Mouse (Mus musculus): ENCODE measurements around the gene Dgkg. TPM values are rescaled to one million over a fixed set of nuclear protein-coding genes. Genes with fewer than 3 reads are reported as not detected.

Gene Dgkg
- polyA plus RNA-seq, 1 experiment from 2014 or later = 0.15 TPM

- no peaks in the 10 kb centered on the region for H3K9me3 ChIP-seq (replicated peaks; ENCODE audit: control insufficient read depth, low read length)
- no peak overlapping the region for H3K4me2 ChIP-seq (ENCODE audit: low read depth, low read length)
- no peak overlapping the region for H3K27ac ChIP-seq (replicated peaks; ENCODE audit: low read depth, low read length)
- H3K4me1 ChIP-seq (ENCODE audit: control insufficient read depth, insufficient read depth, low read length) = no peaks in the 10 kb centered on the region
- H3K9ac ChIP-seq (replicated peaks; ENCODE audit: low read length) = no peak overlapping the region
- H3K4me3 ChIP-seq (ENCODE audit: low read depth, low read length) = no peak overlapping the region
- WGBS = 86% methylated on average over 4 of the region's 4 CpGs
- H3K27me3 ChIP-seq (ENCODE audit: control insufficient read depth, insufficient read depth, low read length) = no peaks in the 10 kb centered on the region
- H3K36me3 ChIP-seq (replicated peaks; ENCODE audit: control insufficient read depth, insufficient read depth, low read depth, low read length) = no peaks in the 10 kb centered on the region
- ATAC-seq (replicated peaks; ENCODE audit: insufficient number of reproducible peaks, low FRiP score, low TSS enrichment, low read depth) (no peak), DNase-seq (ENCODE audit: low spot score) (no peak)
Measured at GRCm38 (mm10) chr16:22606989-22607388, 50.0 kb downstream of the Dgkg start.

GRCm38 (mm10) chr16:22602399-22602798 is 54.6 kb downstream of the Dgkg start:
- WGBS = 88% methylated on average over 9 of the region's 9 CpGs
- ATAC-seq (replicated peaks; ENCODE audit: insufficient number of reproducible peaks, low FRiP score, low TSS enrichment, low read depth) (no peak), DNase-seq (ENCODE audit: low spot score) (no peak)
- Histone ChIP-seq H3K4me1 (ENCODE audit: control insufficient read depth, insufficient read depth, low read length) (no peaks in the 10 kb centered on the region), H3K4me2 (ENCODE audit: low read depth, low read length) (no peak overlapping the region), H3K9ac (replicated peaks; ENCODE audit: low read length) (no peak overlapping the region), H3K4me3 (ENCODE audit: low read depth, low read length) (no peak overlapping the region), H3K36me3 (replicated peaks; ENCODE audit: control insufficient read depth, insufficient read depth, low read depth, low read length) (no peaks in the 10 kb centered on the region), H3K27ac (replicated peaks; ENCODE audit: low read depth, low read length) (no peak overlapping the region), H3K9me3 (replicated peaks; ENCODE audit: control insufficient read depth, low read length) (no peaks in the 10 kb centered on the region), H3K27me3 (ENCODE audit: control insufficient read depth, insufficient read depth, low read length) (no peaks in the 10 kb centered on the region)

DNA sequence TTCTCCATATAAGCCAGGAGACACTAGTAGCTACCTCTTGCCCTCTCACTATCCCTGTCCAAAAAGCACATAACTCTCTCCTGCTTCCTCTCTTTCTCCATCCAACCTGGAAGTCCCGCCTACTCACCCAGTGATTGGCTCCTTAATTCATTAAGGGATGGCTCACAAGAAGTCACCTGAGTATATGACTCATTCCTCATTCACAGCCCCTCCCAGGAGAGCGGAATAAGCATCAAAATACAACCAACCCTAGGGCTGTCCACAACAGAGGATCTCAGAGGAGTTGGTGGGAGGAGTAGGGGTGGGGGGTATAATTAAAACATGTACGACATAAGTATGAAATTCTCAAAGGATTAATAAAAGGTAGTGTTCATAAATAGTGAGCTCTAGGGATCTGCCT is 55.3 kb downstream of the Dgkg start:
- H3K4me1 ChIP-seq (ENCODE audit: control insufficient read depth, insufficient read depth, low read length) = no peaks in the 10 kb centered on the region
- H3K27me3 ChIP-seq (ENCODE audit: control insufficient read depth, insufficient read depth, low read length) = no peaks in the 10 kb centered on the region
- ATAC-seq (replicated peaks; ENCODE audit: insufficient number of reproducible peaks, low FRiP score, low TSS enrichment, low read depth) = no peak
- no peak overlapping the region for H3K4me2 ChIP-seq (ENCODE audit: low read depth, low read length)
- no peaks in the 10 kb centered on the region for H3K36me3 ChIP-seq (replicated peaks; ENCODE audit: control insufficient read depth, insufficient read depth, low read depth, low read length)
- no peaks in the 10 kb centered on the region for H3K9me3 ChIP-seq (replicated peaks; ENCODE audit: control insufficient read depth, low read length)
- H3K4me3 ChIP-seq (ENCODE audit: low read depth, low read length) = no peak overlapping the region
- H3K9ac ChIP-seq (replicated peaks; ENCODE audit: low read length) = no peak overlapping the region
- DNase-seq (ENCODE audit: low spot score) = no peak
- 86% methylated on average over 3 of the region's 3 CpGs for WGBS
- H3K27ac ChIP-seq (replicated peaks; ENCODE audit: low read depth, low read length) = no peak overlapping the region

DNA sequence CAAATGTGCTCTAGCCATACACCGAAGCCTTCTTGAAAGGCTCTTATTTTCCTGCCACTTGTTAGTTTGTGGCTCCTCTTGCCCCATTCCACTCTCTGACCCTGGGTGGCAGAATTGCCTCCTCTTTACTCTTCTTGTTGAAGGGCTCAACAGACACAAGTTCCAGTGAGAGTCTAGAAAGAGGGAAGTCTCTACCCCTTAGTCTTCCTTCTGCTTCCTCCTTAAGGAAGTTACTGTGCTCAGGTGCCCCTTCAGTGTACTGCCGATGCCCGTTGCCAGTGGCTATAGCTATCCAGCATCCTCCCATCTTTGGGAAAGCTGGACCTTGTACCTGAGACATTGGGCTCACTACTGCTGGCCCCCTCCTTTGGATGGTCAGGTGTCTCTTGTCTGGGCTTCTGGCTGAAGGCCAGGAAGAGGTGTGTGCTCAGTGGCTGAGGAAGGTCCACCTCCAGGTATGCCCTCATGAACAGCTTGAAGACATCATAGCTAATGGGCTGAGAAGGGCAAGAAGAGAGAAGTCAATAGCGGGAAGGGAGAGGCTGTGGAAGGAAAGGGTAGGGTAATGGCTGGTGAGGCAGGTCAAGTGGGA is 56.8 kb downstream of the Dgkg start:
- 89% methylated on average over 4 of the region's 4 CpGs for WGBS
- H3K27me3 ChIP-seq (ENCODE audit: control insufficient read depth, insufficient read depth, low read length) = no peaks in the 10 kb centered on the region
- H3K4me2 ChIP-seq (ENCODE audit: low read depth, low read length) = no peak overlapping the region
- DNase-seq (ENCODE audit: low spot score) (no peak), ATAC-seq (replicated peaks; ENCODE audit: insufficient number of reproducible peaks, low FRiP score, low TSS enrichment, low read depth) (no peak)
- no peaks in the 10 kb centered on the region for H3K4me1 ChIP-seq (ENCODE audit: control insufficient read depth, insufficient read depth, low read length)
- no peak overlapping the region for H3K4me3 ChIP-seq (ENCODE audit: low read depth, low read length)
- H3K36me3 ChIP-seq (replicated peaks; ENCODE audit: control insufficient read depth, insufficient read depth, low read depth, low read length) = no peaks in the 10 kb centered on the region
- H3K9ac ChIP-seq (replicated peaks; ENCODE audit: low read length) = no peak overlapping the region
- no peaks in the 10 kb centered on the region for H3K9me3 ChIP-seq (replicated peaks; ENCODE audit: control insufficient read depth, low read length)
- no peak overlapping the region for H3K27ac ChIP-seq (replicated peaks; ENCODE audit: low read depth, low read length)

GRCm38 (mm10) chr16:22598741-22599140 is 58.3 kb downstream of the Dgkg start:
- Histone ChIP-seq H3K9me3 (replicated peaks; ENCODE audit: control insufficient read depth, low read length) (no peaks in the 10 kb centered on the region), H3K4me2 (ENCODE audit: low read depth, low read length) (no peak overlapping the region), H3K27me3 (ENCODE audit: control insufficient read depth, insufficient read depth, low read length) (no peaks in the 10 kb centered on the region), H3K4me1 (ENCODE audit: control insufficient read depth, insufficient read depth, low read length) (no peaks in the 10 kb centered on the region), H3K9ac (replicated peaks; ENCODE audit: low read length) (no peak overlapping the region), H3K36me3 (replicated peaks; ENCODE audit: control insufficient read depth, insufficient read depth, low read depth, low read length) (no peaks in the 10 kb centered on the region), H3K27ac (replicated peaks; ENCODE audit: low read depth, low read length) (no peak overlapping the region), H3K4me3 (ENCODE audit: low read depth, low read length) (no peak overlapping the region)
- 85% methylated on average over 6 of the region's 6 CpGs for WGBS
- ATAC-seq (replicated peaks; ENCODE audit: insufficient number of reproducible peaks, low FRiP score, low TSS enrichment, low read depth) (no peak), DNase-seq (ENCODE audit: low spot score) (no peak)

- H3K9ac ChIP-seq (replicated peaks; ENCODE audit: low read length) = no peak overlapping the region
- H3K4me2 ChIP-seq (ENCODE audit: low read depth, low read length) = no peak overlapping the region
- H3K9me3 ChIP-seq (replicated peaks; ENCODE audit: control insufficient read depth, low read length) = no peaks in the 10 kb centered on the region
- H3K27me3 ChIP-seq (ENCODE audit: control insufficient read depth, insufficient read depth, low read length) = no peaks in the 10 kb centered on the region
- 88% methylated on average over 1 of the region's 1 CpGs for WGBS
- H3K4me3 ChIP-seq (ENCODE audit: low read depth, low read length) = no peak overlapping the region
- H3K4me1 ChIP-seq (ENCODE audit: control insufficient read depth, insufficient read depth, low read length) = no peaks in the 10 kb centered on the region
- ATAC-seq (replicated peaks; ENCODE audit: insufficient number of reproducible peaks, low FRiP score, low TSS enrichment, low read depth) (no peak), DNase-seq (ENCODE audit: low spot score) (no peak)
- no peaks in the 10 kb centered on the region for H3K36me3 ChIP-seq (replicated peaks; ENCODE audit: control insufficient read depth, insufficient read depth, low read depth, low read length)
- H3K27ac ChIP-seq (replicated peaks; ENCODE audit: low read depth, low read length) = no peak overlapping the region
Measured at GRCm38 (mm10) chr16:22596394-22596793, 60.6 kb downstream of the Dgkg start.

GRCm38 (mm10) chr16:22593907-22594306 is 63.1 kb downstream of the Dgkg start:
- WGBS = 88% methylated on average over 2 of the region's 2 CpGs
- no peaks in the 10 kb centered on the region for H3K9me3 ChIP-seq (replicated peaks; ENCODE audit: control insufficient read depth, low read length)
- no peak overlapping the region for H3K9ac ChIP-seq (replicated peaks; ENCODE audit: low read length)
- H3K4me1 ChIP-seq (ENCODE audit: control insufficient read depth, insufficient read depth, low read length) = no peaks in the 10 kb centered on the region
- no peak for ATAC-seq (replicated peaks; ENCODE audit: insufficient number of reproducible peaks, low FRiP score, low TSS enrichment, low read depth)
- no peak overlapping the region for H3K4me3 ChIP-seq (ENCODE audit: low read depth, low read length)
- no peak overlapping the region for H3K27ac ChIP-seq (replicated peaks; ENCODE audit: low read depth, low read length)
- no peak overlapping the region for H3K4me2 ChIP-seq (ENCODE audit: low read depth, low read length)
- no peaks in the 10 kb centered on the region for H3K27me3 ChIP-seq (ENCODE audit: control insufficient read depth, insufficient read depth, low read length)
- H3K36me3 ChIP-seq (replicated peaks; ENCODE audit: control insufficient read depth, insufficient read depth, low read depth, low read length) = no peaks in the 10 kb centered on the region
- no peak for DNase-seq (ENCODE audit: low spot score)

GRCm38 (mm10) chr16:22589619-22590018 is 67.4 kb downstream of the Dgkg start:
- Histone ChIP-seq H3K4me3 (ENCODE audit: low read depth, low read length) (no peak overlapping the region), H3K9me3 (replicated peaks; ENCODE audit: control insufficient read depth, low read length) (no peaks in the 10 kb centered on the region), H3K27me3 (ENCODE audit: control insufficient read depth, insufficient read depth, low read length) (no peaks in the 10 kb centered on the region), H3K27ac (replicated peaks; ENCODE audit: low read depth, low read length) (no peak overlapping the region), H3K9ac (replicated peaks; ENCODE audit: low read length) (no peak overlapping the region), H3K36me3 (replicated peaks; ENCODE audit: control insufficient read depth, insufficient read depth, low read depth, low read length) (no peaks in the 10 kb centered on the region), H3K4me1 (ENCODE audit: control insufficient read depth, insufficient read depth, low read length) (no peaks in the 10 kb centered on the region), H3K4me2 (ENCODE audit: low read depth, low read length) (no peak overlapping the region)
- 74% methylated on average over 5 of the region's 5 CpGs for WGBS
- DNase-seq (ENCODE audit: low spot score) = no peak
- ATAC-seq (replicated peaks; ENCODE audit: insufficient number of reproducible peaks, low FRiP score, low TSS enrichment, low read depth) = no peak
